Mouse (Mus musculus) forebrain, embryonic 13.5 days (tissue): ENCODE data around the gene Mark3. TPM values are rescaled to one million over a fixed set of nuclear protein-coding genes. Genes with fewer than 3 reads are reported as not detected.

Source experiments
- ATAC-seq: fragments of 200-750 bp; cut with Nextera tagmentation; 2 replicates; pipeline ENCODE4 v1.8.0; 2017
- H3K27ac ChIP-seq: fragments of 300-500 bp; sonication (generic); 2 replicates; pipeline ENCODE4 v1.5.1; 2015; ENCODE audit warnings: inconsistent platforms, mild to moderate bottlenecking, moderate library complexity
- H3K27me3 ChIP-seq: fragments of 300-500 bp; sonication (generic); 2 replicates; pipeline ENCODE4 v1.6.1; 2015; ENCODE audit warnings: mild to moderate bottlenecking, inconsistent platforms
- H3K36me3 ChIP-seq: fragments of 300-500 bp; sonication (generic); 2 replicates; pipeline ENCODE4 v1.6.1; 2015; ENCODE audit warnings: mild to moderate bottlenecking, inconsistent platforms; ENCODE audit not compliant: poor library complexity, severe bottlenecking
- H3K4me1 ChIP-seq: fragments of 300-500 bp; sonication (generic); 2 replicates; pipeline ENCODE4 v1.6.1; 2015; ENCODE audit warnings: inconsistent platforms
- H3K4me2 ChIP-seq: fragments of 300-500 bp; sonication (generic); 2 replicates; pipeline ENCODE4 v1.6.1; 2015; ENCODE audit warnings: inconsistent platforms, mild to moderate bottlenecking, moderate library complexity
- H3K4me3 ChIP-seq: fragments of 300-500 bp; sonication (generic); 2 replicates; pipeline ENCODE4 v1.5.1; 2015; ENCODE audit warnings: mild to moderate bottlenecking, inconsistent platforms
- H3K9ac ChIP-seq: fragments of 300-500 bp; sonication (generic); 2 replicates; pipeline ENCODE4 v1.6.1; 2015; ENCODE audit warnings: mild to moderate bottlenecking, inconsistent platforms
- H3K9me3 ChIP-seq: fragments of 300-500 bp; sonication (generic); replicated peaks from 2 replicates; pipeline ENCODE4 v1.6.1; 2016; ENCODE audit warnings: inconsistent platforms
- WGBS: fragments of 180-500 bp; shearing (Covaris S2); methylation state at CpG from one replicate; pipeline ENCODE4 v1.1.7; 2015; 5-methylcytosine and 5-hydroxymethylcytosine counted together
- polyA plus RNA-seq: library from polyadenylated mRNA; unstranded; fragments of >200 nt; fragmentation: Nextera tagmentation; extraction: Ambion mirVana; gene quantifications from 2 replicates; pipeline ENCODE4 v1.2.1, GENCODE M21; 2015

The Mark3 gene
- polyA plus RNA-seq, 1 experiment from 2014 or later, result 47.2 TPM

DNA sequence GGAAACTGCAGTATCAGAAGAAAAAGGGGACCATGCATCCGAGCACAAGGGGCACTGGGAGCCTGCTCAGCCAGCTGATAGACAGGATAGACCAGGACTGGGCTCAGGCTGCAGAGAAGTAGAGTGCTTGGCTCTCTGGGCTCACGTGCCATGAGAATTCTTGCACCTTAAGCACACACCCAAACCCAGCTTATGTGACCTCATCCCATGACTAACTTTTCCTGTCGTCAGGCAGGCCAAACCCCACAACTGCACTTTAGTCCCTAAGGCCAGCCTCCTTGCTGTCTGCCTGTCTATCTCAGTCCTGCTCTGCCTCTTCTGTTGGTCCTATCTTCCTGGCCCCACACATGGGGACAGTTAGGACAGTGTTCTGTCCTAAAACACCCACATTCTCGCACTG is 123.4 kb downstream of the Mark3 start:
- Histone ChIP-seq H3K4me2 (no peak overlapping the region), H3K27me3 (no peaks in the 10 kb centered on the region), H3K9ac (no peak overlapping the region; the same call in 1 of the 2 replicates), H3K4me3 (no peak overlapping the region), H3K4me1 (peaks cover 36% of the 10 kb centered on the region), H3K36me3 (no peaks in the 10 kb centered on the region), H3K27ac (no peak overlapping the region; the same call in 1 of the 2 replicates), H3K9me3 (no peaks in the 10 kb centered on the region)
- WGBS, result 63% methylated on average over 4 of the region's 4 CpGs
- no peak for ATAC-seq

DNA sequence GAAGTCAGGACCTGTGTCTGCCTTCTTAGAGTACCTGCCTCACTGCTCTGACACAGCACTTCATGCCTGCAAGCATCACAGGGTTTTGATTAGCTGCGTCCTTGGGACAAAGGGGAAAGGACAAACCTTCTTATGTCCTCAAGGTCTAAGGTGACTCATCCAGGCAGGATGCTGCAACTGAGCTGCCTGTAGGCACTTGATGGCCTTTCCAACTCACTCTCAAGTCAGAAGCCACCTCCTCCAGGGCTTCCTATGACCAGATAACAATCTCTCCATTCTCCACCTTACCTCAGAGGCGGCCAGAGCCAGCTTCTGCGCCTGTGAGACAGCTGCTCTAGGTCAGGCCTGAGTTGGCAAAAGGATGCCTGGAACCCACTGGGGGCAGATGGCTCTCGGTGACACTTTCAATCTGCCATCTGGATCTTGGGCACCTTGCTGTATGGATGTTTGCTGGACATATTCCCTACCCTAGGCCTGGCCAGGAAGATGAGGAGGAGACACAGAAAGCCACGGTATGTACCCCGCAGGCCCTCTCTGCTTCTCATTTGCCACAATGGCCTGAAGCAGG is 124.1 kb downstream of the Mark3 start:
- 88% methylated on average over 6 of the region's 6 CpGs for WGBS
- no peak overlapping the region for H3K9ac ChIP-seq
- H3K27ac ChIP-seq, result no peak overlapping the region
- no peak overlapping the region for H3K4me2 ChIP-seq
- H3K36me3 ChIP-seq, result no peaks in the 10 kb centered on the region
- H3K27me3 ChIP-seq, result no peaks in the 10 kb centered on the region
- H3K9me3 ChIP-seq, result no peaks in the 10 kb centered on the region
- H3K4me3 ChIP-seq, result no peak overlapping the region
- no peak for ATAC-seq
- H3K4me1 ChIP-seq, result peaks cover 29% of the 10 kb centered on the region

DNA sequence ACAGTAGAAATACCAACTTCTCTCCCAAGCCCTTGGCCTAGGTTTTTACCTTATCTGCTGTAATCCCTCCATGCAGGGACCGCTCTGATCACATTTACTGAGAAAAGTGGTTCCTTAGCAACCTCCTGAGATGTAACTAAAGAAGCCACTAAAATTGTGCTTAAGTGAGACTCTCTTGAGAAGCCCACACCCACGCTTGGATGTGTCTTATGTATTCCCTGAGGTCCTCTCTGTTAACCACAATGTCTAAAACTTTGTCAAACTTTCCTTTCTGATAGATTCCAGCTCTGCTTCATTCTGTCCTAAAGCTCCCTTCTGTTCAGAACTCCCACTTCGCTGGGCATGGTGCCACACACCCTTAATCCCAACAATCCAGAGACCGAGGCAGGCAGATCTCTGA is 125.2 kb downstream of the Mark3 start:
- 84% methylated on average over 4 of the region's 4 CpGs for WGBS
- no peak for ATAC-seq

DNA sequence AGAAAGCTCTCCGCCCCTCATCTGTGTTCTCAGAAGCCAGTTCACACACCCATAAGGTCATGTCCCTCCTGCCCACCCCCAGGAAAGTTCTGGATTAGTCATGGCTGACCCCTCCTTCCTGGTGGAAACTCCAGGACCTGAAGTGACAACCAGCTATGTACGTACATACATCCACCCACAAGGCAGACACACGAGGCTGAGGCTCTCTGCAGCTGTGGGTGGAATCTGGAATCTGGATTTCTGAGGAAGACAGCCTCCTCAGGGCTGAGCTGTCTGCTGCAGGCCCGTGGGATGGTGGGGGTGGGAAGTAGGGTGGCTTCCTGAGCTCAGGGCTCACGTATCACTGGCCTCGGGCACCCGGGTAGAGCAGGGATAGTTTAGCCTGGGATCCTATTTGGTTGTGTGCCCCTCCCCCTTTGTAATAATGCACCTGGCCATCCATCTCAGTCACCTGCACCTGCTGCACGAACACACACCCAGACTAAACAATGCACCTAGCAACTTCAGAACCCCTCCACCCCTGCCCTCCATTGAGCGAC is 126.7 kb downstream of the Mark3 start:
- Histone ChIP-seq H3K36me3 (peaks cover 5% of the 10 kb centered on the region; the same call in 1 of the 2 replicates), H3K27me3 (no peaks in the 10 kb centered on the region), H3K27ac (no peak overlapping the region), H3K4me1 (peaks cover 10% of the 10 kb centered on the region), H3K4me2 (no peak overlapping the region), H3K9me3 (no peaks in the 10 kb centered on the region), H3K4me3 (no peak overlapping the region), H3K9ac (no peak overlapping the region)
- no peak for ATAC-seq
- 82% methylated on average over 9 of the region's 9 CpGs for WGBS

More for the DNA sequence above, 125.2 kb downstream of the Mark3 start:
- H3K36me3 ChIP-seq, result no peaks in the 10 kb centered on the region
- no peak overlapping the region for H3K9ac ChIP-seq
- H3K4me1 ChIP-seq, result peaks cover 21% of the 10 kb centered on the region
- no peaks in the 10 kb centered on the region for H3K27me3 ChIP-seq
- H3K4me2 ChIP-seq, result no peak overlapping the region
- no peaks in the 10 kb centered on the region for H3K9me3 ChIP-seq
- no peak overlapping the region for H3K4me3 ChIP-seq
- H3K27ac ChIP-seq, result no peak overlapping the region

DNA sequence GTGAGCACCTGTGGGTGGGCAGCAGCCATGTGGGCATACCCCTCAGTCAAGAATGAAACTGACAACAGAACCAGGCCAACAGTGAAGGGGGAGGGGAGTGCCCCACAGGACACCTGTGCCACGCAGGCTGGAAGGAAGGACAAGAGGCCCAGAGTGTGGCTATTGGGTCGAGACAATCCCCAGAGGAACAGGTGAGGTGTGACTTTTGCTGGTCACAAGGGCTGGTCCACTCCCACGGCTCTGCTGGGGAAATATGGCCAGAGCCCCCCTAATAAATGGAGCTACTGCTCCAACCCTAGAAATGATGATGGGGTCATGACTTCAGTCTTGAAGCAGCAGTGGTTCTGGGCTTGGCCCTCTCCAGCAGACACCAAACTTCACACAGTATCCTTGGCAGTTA is 129.0 kb downstream of the Mark3 start:
- ATAC-seq, result no peak
- 93% methylated on average over 3 of the region's 3 CpGs for WGBS
- no peak overlapping the region for H3K4me3 ChIP-seq

DNA sequence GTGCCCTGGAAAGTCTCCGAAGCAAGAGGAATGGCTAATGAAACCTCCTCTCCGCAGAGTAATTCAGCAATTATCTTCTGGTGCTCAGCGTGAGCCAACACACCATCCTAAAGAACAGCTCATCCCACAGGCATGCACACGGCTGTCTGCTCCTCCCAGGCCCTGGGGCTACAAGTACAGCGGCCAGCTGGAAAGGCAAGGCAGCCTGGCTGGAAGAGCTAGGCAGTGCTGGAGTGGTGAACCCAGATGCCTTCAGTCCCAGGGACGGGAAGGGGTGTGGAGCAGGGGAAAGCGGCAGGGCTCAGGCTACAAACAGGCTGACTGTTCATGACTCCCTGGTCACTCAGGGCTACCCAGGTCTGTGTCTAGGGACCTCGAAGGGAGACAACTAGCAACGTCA is 130.3 kb downstream of the Mark3 start:
- H3K9ac ChIP-seq, result peak overlapping the region; percentile 48
- H3K4me3 ChIP-seq, result no peak overlapping the region
- peaks cover 16% of the 10 kb centered on the region for H3K4me1 ChIP-seq
- no peaks in the 10 kb centered on the region for H3K27me3 ChIP-seq
- peaks cover 38% of the 10 kb centered on the region for H3K36me3 ChIP-seq
- H3K4me2 ChIP-seq, result no peak overlapping the region
- ATAC-seq, result peak; percentile 48; the same call in 1 of the 2 replicates
- H3K27ac ChIP-seq, result peak overlapping the region; percentile 40
- no peaks in the 10 kb centered on the region for H3K9me3 ChIP-seq
- WGBS, result 44% methylated on average over 9 of the region's 9 CpGs

More for the DNA sequence above, 129.0 kb downstream of the Mark3 start:
- Histone ChIP-seq H3K4me1 (peaks cover 7% of the 10 kb centered on the region), H3K27me3 (no peaks in the 10 kb centered on the region), H3K36me3 (peaks cover 26% of the 10 kb centered on the region), H3K4me2 (no peak overlapping the region), H3K9me3 (no peaks in the 10 kb centered on the region), H3K27ac (no peak overlapping the region), H3K9ac (no peak overlapping the region)

DNA sequence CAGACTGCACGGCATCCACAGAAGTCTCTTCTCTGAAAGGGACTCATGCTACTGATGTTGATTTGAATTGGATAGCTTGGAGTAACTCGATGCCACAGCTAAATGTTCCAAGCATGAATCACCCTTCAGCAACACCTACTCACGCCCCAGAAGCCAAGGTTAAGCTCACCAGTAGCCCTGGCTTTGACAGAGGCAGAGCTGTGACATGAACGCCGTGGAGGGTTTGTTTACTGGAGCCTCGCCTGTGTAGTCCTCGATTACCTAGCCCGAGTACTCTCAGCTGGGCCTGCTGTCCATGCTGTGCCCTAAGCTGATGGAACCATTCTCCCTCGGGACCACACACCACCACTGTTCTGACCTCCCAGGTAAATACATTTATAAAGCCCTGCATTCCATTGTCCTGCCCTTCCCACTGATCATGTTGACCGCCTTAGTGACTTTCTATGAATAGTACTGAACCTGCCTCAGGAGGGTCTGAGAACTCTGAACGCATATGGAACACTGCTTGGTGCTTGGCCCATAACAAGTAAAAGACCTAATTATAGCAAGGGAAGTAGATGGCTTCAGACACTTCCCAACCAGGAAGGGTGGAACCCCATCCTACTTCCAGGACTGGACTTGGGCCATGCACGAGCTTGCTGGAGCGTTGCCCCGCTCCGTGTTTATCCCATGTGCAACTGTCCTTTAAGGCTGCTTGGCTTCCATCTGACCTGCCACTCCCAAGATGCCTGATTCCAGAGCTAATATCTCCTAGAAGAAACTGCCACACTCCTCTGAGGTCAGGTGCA is 131.1 kb downstream of the Mark3 start:
- ATAC-seq, result no peak
- Histone ChIP-seq H3K36me3 (peaks cover 46% of the 10 kb centered on the region), H3K4me1 (peaks cover 24% of the 10 kb centered on the region), H3K4me3 (no peak overlapping the region), H3K4me2 (no peak overlapping the region), H3K9ac (0 out of 2 replicates have a peak overlapping the region, but pooled peaks have one; percentile 48), H3K27ac (no peak overlapping the region), H3K9me3 (no peaks in the 10 kb centered on the region), H3K27me3 (no peaks in the 10 kb centered on the region)
- WGBS, result 80% methylated on average over 15 of the region's 15 CpGs

Other genes with a start within 250 kb of the Mark3 start
- 25.1 and 34.0 TPM in 2 replicates for gene Cdc42bpb, start 196.8 kb upstream of the Mark3 start, polyA plus RNA-seq
- gene Lbhd2, start 167.7 kb upstream of the Mark3 start, polyA plus RNA-seq, result 0.35 and 1.0 TPM in 2 replicates
- gene Exoc3l4, start 157.5 kb upstream of the Mark3 start, polyA plus RNA-seq, result 1.2 and 2.3 TPM in 2 replicates
- gene Tnfaip2, start 132.1 kb upstream of the Mark3 start, polyA plus RNA-seq, result 0.60 and 1.2 TPM in 2 replicates
- gene Gm266, start 88.7 kb upstream of the Mark3 start, polyA plus RNA-seq, result 0.40 and 1.0 TPM in 2 replicates
- gene Eif5, start 36.5 kb upstream of the Mark3 start, polyA plus RNA-seq, result 667 and 695 TPM in 2 replicates
- gene Ckb, start 97.8 kb downstream of the Mark3 start, polyA plus RNA-seq, result 2,311 and 2,462 TPM in 2 replicates
- 10.7 and 12.2 TPM in 2 replicates for gene Trmt61a, start 103.6 kb downstream of the Mark3 start, polyA plus RNA-seq
- 62.1 and 62.8 TPM in 2 replicates for gene Bag5, start 138.7 kb downstream of the Mark3 start, polyA plus RNA-seq
- 52.6 and 56.2 TPM in 2 replicates for gene Apopt1, start 138.7 kb downstream of the Mark3 start, polyA plus RNA-seq
- 319 and 339 TPM in 2 replicates for gene Klc1, start 184.3 kb downstream of the Mark3 start, polyA plus RNA-seq
- 5.5 and 6.6 TPM in 2 replicates for gene Xrcc3, start 239.3 kb downstream of the Mark3 start, polyA plus RNA-seq
- gene Zfyve21, start 239.6 kb downstream of the Mark3 start, polyA plus RNA-seq, result 42.4 and 45.6 TPM in 2 replicates